Mouse (Mus musculus) CD4-positive, CD25-positive, alpha-beta regulatory T cell, adult 9 weeks (primary cell): ENCODE results near the gene Gm15319. TPM values are rescaled to one million over a fixed set of nuclear protein-coding genes. Genes with fewer than 3 reads are reported as not detected.

ENCODE experiments used
- polyA plus RNA-seq: library from polyadenylated mRNA; unstranded; fragments of 100-300 nt; shearing (Covaris generic); gene quantifications from one replicate; pipeline ENCODE4 v1.2.1, GENCODE M21; 2017

Gm15319 gene
- polyA plus RNA-seq = not detected

DNA sequence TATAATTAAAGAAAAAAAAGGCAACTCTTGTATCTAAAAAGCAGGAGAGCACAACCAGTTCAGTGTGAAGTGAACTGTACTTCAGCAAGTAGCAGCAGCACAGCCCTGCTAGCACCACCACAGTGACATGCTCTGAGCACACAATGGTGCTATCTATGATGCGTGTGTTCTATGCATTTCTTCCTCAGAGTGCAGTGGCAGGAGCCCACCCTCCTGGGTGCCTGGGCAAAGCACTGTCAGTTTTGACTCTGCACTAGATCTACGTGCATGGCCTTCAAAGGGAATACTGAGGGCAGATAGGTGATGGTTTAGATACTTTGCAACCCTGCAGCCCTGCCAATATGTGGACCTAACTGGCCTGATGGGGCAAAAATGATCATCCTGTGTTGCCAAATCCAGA, at the start of gene Gm15319:
TSS of gene Gm15319 (minus strand) at position 101 of the 400 bp plus-strand sequence.

